In genomic region chr11:64503040-64503439, GRCm38 (mm10) we compare ENCODE assay signal across 18 mouse cellular contexts.
"Had no signal": no experiment of that assay in that cellular context is flagged by ENCODE, and none has a peak within 500 bp of the region (broad histone marks: within the 10 kb centered on the region; RNA-seq: fewer than 3 reads in every experiment).

No protein-coding gene starts in this region.

- H3K9ac ChIP-seq: liver, postnatal 0 days; lung, embryonic 15.5 days; midbrain, embryonic 12.5 days; neural tube, embryonic 12.5 days; stomach, embryonic 15.5 days had no signal

- H3K4me3 ChIP-seq: lung, embryonic 15.5 days; megakaryocyte, embryonic 14.5 days; midbrain, embryonic 12.5 days; neural tube, embryonic 12.5 days; stomach, embryonic 15.5 days had no signal

- H3K4me2 ChIP-seq: lung, embryonic 15.5 days; midbrain, embryonic 12.5 days; neural tube, embryonic 12.5 days; stomach, embryonic 15.5 days had no signal

- H3K4me1 ChIP-seq: lung, embryonic 15.5 days; megakaryocyte, embryonic 14.5 days; midbrain, embryonic 12.5 days; neural tube, embryonic 12.5 days; stomach, embryonic 15.5 days had no signal

- H3K36me3 ChIP-seq: lung, embryonic 15.5 days; midbrain, embryonic 12.5 days; neural tube, embryonic 12.5 days; stomach, embryonic 15.5 days had no signal

- H3K9me3 ChIP-seq: lung, embryonic 15.5 days; neural tube, embryonic 12.5 days; stomach, embryonic 15.5 days had no signal

- DNase-seq: liver, postnatal 0 days; lung, adult 2 months; lung, postnatal 14 days; lung, postnatal 36 days; midbrain, embryonic 14.5 days; right cerebral cortex, postnatal 14 days; thymus, adult 2 months; thymus, postnatal 25 days; thymus, postnatal 4 days had no signal

- ATAC-seq: liver, postnatal 0 days; lung, postnatal 0 days; midbrain, embryonic 16.5 days had no signal

- H3K27me3 ChIP-seq: lung, embryonic 15.5 days; megakaryocyte, embryonic 14.5 days; midbrain, embryonic 12.5 days; neural tube, embryonic 12.5 days; stomach, embryonic 15.5 days had no signal

- H3K27ac ChIP-seq: lung, embryonic 15.5 days; macrophage; midbrain, embryonic 12.5 days; neural tube, embryonic 12.5 days; stomach, embryonic 15.5 days; stomach, postnatal 0 days had no signal
